Mouse (Mus musculus): ENCODE results near the gene Nfkbia. TPM values are rescaled to one million over a fixed set of nuclear protein-coding genes. Genes with fewer than 3 reads are reported as not detected.
A peak's percentile ranks its signal among the peaks of the same experiment; 100 is the strongest.

Nfkbia gene
- polyA plus RNA-seq, 1 experiment from 2014 or later = 91.8 TPM

- ATAC-seq (ENCODE audit: insufficient number of reproducible peaks, insufficient read depth, low FRiP score, low read depth) = no peak
- Histone ChIP-seq H3K36me3 (ENCODE audit: control insufficient read depth, insufficient read depth, low read length) (no peaks in the 10 kb centered on the region), H3K27me3 (ENCODE audit: control insufficient read depth, insufficient read depth, low read length) (no peaks in the 10 kb centered on the region), H3K9ac (replicated peaks; ENCODE audit: low read depth, low read length) (no peak overlapping the region), H3K27ac (ENCODE audit: low read length) (no peak overlapping the region), H3K4me2 (replicated peaks; ENCODE audit: low read depth, low read length) (no peak overlapping the region), H3K4me1 (ENCODE audit: control insufficient read depth, insufficient read depth, low read length) (no peaks in the 10 kb centered on the region), H3K4me3 (ENCODE audit: low read depth, low read length) (no peak overlapping the region), H3K9me3 (ENCODE audit: control insufficient read depth, low read depth, low read length) (no peaks in the 10 kb centered on the region)
- 81% methylated on average over 17 of the region's 17 CpGs for WGBS
These were observed 15.0 kb upstream of the Nfkbia start for GRCm38 (mm10) chr12:55507332-55507935.

- Histone ChIP-seq H3K4me3 (ENCODE audit: low read depth, low read length) (no peak overlapping the region), H3K36me3 (ENCODE audit: control insufficient read depth, insufficient read depth, low read length) (no peaks in the 10 kb centered on the region), H3K9me3 (ENCODE audit: control insufficient read depth, low read depth, low read length) (no peaks in the 10 kb centered on the region), H3K27me3 (ENCODE audit: control insufficient read depth, insufficient read depth, low read length) (no peaks in the 10 kb centered on the region), H3K9ac (replicated peaks; ENCODE audit: low read depth, low read length) (no peak overlapping the region), H3K27ac (ENCODE audit: low read length) (no peak overlapping the region), H3K4me1 (ENCODE audit: control insufficient read depth, insufficient read depth, low read length) (no peaks in the 10 kb centered on the region), H3K4me2 (replicated peaks; ENCODE audit: low read depth, low read length) (no peak overlapping the region)
- ATAC-seq (ENCODE audit: insufficient number of reproducible peaks, insufficient read depth, low FRiP score, low read depth) = no peak
- whole genome bisulfite sequencing = 0% methylated on average over 6 of the region's 6 CpGs
These were observed 13.5 kb upstream of the Nfkbia start for GRCm38 (mm10) chr12:55506029-55506330.

DNA sequence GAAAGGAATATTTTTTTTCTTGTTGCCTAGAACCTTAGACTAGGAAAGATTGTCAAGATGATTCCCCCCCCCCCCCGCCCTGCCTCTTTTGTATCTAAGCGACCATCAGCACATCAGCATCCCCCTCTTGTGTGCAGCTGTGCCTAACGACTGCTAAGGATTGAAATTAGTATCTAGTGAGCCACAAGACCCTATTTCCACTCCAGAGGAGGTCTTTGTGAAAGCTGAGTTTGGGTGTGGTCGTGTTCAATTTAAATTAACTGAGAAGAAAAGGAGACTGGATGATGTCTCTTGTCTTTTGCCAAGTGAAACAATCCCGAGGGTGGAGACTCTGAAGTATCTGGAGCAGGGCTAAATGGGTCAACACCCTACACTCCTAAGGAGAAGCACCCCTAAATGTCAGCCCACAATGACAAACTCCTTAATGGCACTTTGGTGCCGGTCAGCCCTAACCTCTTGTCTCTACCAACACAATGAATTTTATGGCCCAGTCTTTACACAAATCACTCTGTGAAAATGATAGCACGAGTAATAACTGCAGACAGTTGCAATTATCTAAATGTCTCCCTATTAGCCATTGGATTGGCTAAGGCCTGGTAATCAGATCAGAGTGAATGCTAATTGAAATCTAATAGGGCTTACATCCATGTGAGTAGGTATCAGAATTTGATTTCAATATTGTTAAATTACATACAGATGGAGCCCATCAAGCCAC is 13.0 kb upstream of the Nfkbia start:
- no peak overlapping the region for H3K4me3 ChIP-seq (ENCODE audit: low read depth, low read length)
- H3K36me3 ChIP-seq (ENCODE audit: control insufficient read depth, insufficient read depth, low read length) = no peaks in the 10 kb centered on the region
- 67% methylated on average over 7 of the region's 7 CpGs for WGBS
- H3K27ac ChIP-seq (ENCODE audit: low read length) = no peak overlapping the region
- ATAC-seq (ENCODE audit: insufficient number of reproducible peaks, insufficient read depth, low FRiP score, low read depth) = no peak; the same call in 1 of the 2 replicates
- no peak overlapping the region for H3K4me2 ChIP-seq (replicated peaks; ENCODE audit: low read depth, low read length)
- H3K9me3 ChIP-seq (ENCODE audit: control insufficient read depth, low read depth, low read length) = no peaks in the 10 kb centered on the region
- H3K27me3 ChIP-seq (ENCODE audit: control insufficient read depth, insufficient read depth, low read length) = no peaks in the 10 kb centered on the region
- no peak overlapping the region for H3K9ac ChIP-seq (replicated peaks; ENCODE audit: low read depth, low read length)
- no peaks in the 10 kb centered on the region for H3K4me1 ChIP-seq (ENCODE audit: control insufficient read depth, insufficient read depth, low read length)

GRCm38 (mm10) chr12:55499031-55499430 is 6.6 kb upstream of the Nfkbia start:
- Histone ChIP-seq H3K9me3 (ENCODE audit: control insufficient read depth, low read depth, low read length) (no peaks in the 10 kb centered on the region), H3K4me2 (replicated peaks; ENCODE audit: low read depth, low read length) (peak overlapping the region; percentile 20; the same call in 1 of the 2 replicates), H3K9ac (replicated peaks; ENCODE audit: low read depth, low read length) (no peak overlapping the region), H3K36me3 (ENCODE audit: control insufficient read depth, insufficient read depth, low read length) (no peaks in the 10 kb centered on the region), H3K4me3 (ENCODE audit: low read depth, low read length) (no peak overlapping the region), H3K27me3 (ENCODE audit: control insufficient read depth, insufficient read depth, low read length) (no peaks in the 10 kb centered on the region), H3K27ac (ENCODE audit: low read length) (no peak overlapping the region), H3K4me1 (ENCODE audit: control insufficient read depth, insufficient read depth, low read length) (0 out of 2 replicates have a peak, but pooled peaks cover 4% of the 10 kb centered on the region)
- under 1% methylated on average over 10 of the region's 10 CpGs for WGBS
- ATAC-seq (ENCODE audit: insufficient number of reproducible peaks, insufficient read depth, low FRiP score, low read depth) = peak; percentile 62

DNA sequence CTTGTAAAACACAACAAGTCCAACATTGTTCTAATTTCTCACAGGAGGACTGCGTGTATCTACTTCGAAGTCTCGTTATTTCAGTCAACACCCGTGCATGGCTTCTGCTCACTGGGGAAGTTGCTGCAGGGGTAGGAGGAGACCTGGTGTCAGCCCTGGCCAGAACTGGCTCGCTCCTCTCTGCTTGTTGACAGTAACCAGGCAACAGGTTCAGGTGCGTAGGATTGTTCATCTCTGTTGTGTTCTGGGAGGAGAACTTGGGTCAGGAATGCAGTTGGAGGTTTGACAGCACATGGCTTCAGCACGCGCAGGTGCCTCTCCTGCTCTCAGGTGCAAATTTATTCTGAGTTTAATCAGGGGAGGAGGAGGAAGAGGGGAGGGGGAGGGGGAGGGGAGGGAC is 5.3 kb upstream of the Nfkbia start:
- no peak for ATAC-seq (ENCODE audit: insufficient number of reproducible peaks, insufficient read depth, low FRiP score, low read depth)

DNA sequence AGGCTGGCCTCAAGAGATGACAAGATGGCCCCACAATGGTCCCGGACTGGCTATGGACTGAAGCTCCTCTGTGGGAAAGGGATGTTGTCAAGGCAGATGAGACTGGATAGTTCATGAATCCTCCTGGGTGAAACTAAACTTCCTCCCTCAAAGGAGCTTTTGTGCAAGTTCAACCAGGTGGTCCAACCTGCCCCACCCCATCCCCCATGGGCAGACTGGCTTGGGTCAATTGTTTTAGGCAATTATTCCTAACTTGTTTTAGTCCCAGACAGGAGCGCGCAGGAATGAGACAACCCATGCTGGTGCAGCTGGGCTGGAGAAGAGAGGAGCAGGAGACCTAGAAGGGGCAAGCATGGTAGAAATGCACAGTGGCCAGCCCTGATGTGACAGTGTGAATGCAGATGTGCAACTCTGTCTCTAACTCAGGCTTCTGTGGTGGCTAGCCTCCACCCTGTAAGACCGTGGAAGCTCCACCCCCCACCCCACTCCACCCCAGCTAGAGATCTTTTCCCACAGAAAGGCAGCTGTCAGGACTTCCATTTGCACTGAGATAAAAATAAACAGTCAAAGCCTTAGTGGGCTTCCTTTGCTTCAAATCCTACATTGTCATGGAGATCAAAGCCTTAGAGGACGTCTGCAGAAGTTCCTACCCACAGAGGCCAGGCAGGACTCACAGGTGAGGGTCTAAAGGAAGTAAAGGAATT is 3.6 kb upstream of the Nfkbia start:
- H3K9ac ChIP-seq (replicated peaks; ENCODE audit: low read depth, low read length) = no peak overlapping the region
- H3K4me3 ChIP-seq (ENCODE audit: low read depth, low read length) = no peak overlapping the region
- H3K9me3 ChIP-seq (ENCODE audit: control insufficient read depth, low read depth, low read length) = no peaks in the 10 kb centered on the region
- no peaks in the 10 kb centered on the region for H3K27me3 ChIP-seq (ENCODE audit: control insufficient read depth, insufficient read depth, low read length)
- H3K4me1 ChIP-seq (ENCODE audit: control insufficient read depth, insufficient read depth, low read length) = peaks cover 16% of the 10 kb centered on the region; the same call in 1 of the 2 replicates
- H3K27ac ChIP-seq (ENCODE audit: low read length) = no peak overlapping the region
- H3K36me3 ChIP-seq (ENCODE audit: control insufficient read depth, insufficient read depth, low read length) = 0 out of 2 replicates have a peak, but pooled peaks cover 2% of the 10 kb centered on the region
- H3K4me2 ChIP-seq (replicated peaks; ENCODE audit: low read depth, low read length) = no peak overlapping the region
- ATAC-seq (ENCODE audit: insufficient number of reproducible peaks, insufficient read depth, low FRiP score, low read depth) = no peak
- WGBS = 59% methylated on average over 5 of the region's 5 CpGs

More for the DNA sequence above, 5.3 kb upstream of the Nfkbia start:
- H3K9me3 ChIP-seq (ENCODE audit: control insufficient read depth, low read depth, low read length) = no peaks in the 10 kb centered on the region
- no peaks in the 10 kb centered on the region for H3K36me3 ChIP-seq (ENCODE audit: control insufficient read depth, insufficient read depth, low read length)
- H3K27ac ChIP-seq (ENCODE audit: low read length) = no peak overlapping the region
- no peaks in the 10 kb centered on the region for H3K27me3 ChIP-seq (ENCODE audit: control insufficient read depth, insufficient read depth, low read length)
- H3K4me3 ChIP-seq (ENCODE audit: low read depth, low read length) = no peak overlapping the region
- no peak overlapping the region for H3K4me2 ChIP-seq (replicated peaks; ENCODE audit: low read depth, low read length)
- no peak overlapping the region for H3K9ac ChIP-seq (replicated peaks; ENCODE audit: low read depth, low read length)
- peaks cover 14% of the 10 kb centered on the region; the same call in 1 of the 2 replicates for H3K4me1 ChIP-seq (ENCODE audit: control insufficient read depth, insufficient read depth, low read length)
- 47% methylated on average over 8 of the region's 8 CpGs for WGBS

- Histone ChIP-seq H3K27ac (ENCODE audit: low read length) (0 out of 2 replicates have a peak overlapping the region, but pooled peaks have one; percentile 10), H3K27me3 (ENCODE audit: control insufficient read depth, insufficient read depth, low read length) (no peaks in the 10 kb centered on the region), H3K4me3 (ENCODE audit: low read depth, low read length) (no peak overlapping the region), H3K4me1 (ENCODE audit: control insufficient read depth, insufficient read depth, low read length) (peaks cover 18% of the 10 kb centered on the region; the same call in 1 of the 2 replicates), H3K4me2 (replicated peaks; ENCODE audit: low read depth, low read length) (no peak overlapping the region), H3K9ac (replicated peaks; ENCODE audit: low read depth, low read length) (no peak overlapping the region), H3K9me3 (ENCODE audit: control insufficient read depth, low read depth, low read length) (no peaks in the 10 kb centered on the region), H3K36me3 (ENCODE audit: control insufficient read depth, insufficient read depth, low read length) (peaks cover 7% of the 10 kb centered on the region)
- 25% methylated on average over 9 of the region's 9 CpGs for WGBS
- peak; percentile 38 for ATAC-seq (ENCODE audit: insufficient number of reproducible peaks, insufficient read depth, low FRiP score, low read depth)
These were observed 2.9 kb upstream of the Nfkbia start for GRCm38 (mm10) chr12:55495114-55495901.

DNA sequence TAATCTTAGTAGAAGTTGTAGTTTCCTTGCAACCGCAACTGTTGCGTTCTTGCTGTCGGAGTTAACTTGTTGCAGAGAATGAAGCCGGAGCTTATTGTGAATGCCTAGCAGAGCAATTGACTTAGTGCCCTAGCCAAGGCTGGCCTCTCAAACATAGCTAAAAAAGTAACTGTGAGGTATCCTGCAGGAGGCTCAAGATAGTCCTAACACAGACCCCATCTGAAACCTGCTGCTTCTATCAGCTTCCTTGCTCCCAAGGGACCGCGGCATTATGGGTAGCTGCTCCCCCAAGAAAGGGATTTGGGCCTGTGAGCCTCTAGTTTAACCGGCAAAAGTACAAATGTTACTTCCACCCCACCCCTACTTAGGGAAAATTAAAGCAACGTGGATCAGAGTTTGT is 934 bp upstream of the Nfkbia start:
- Histone ChIP-seq H3K36me3 (ENCODE audit: control insufficient read depth, insufficient read depth, low read length) (peaks cover 25% of the 10 kb centered on the region), H3K27me3 (ENCODE audit: control insufficient read depth, insufficient read depth, low read length) (no peaks in the 10 kb centered on the region), H3K9me3 (ENCODE audit: control insufficient read depth, low read depth, low read length) (no peaks in the 10 kb centered on the region), H3K27ac (ENCODE audit: low read length) (peak overlapping the region; percentile 100; the same call in 1 of the 2 replicates), H3K4me2 (replicated peaks; ENCODE audit: low read depth, low read length) (peak overlapping the region; percentile 74), H3K4me3 (ENCODE audit: low read depth, low read length) (peak overlapping the region; percentile 81; the same call in 1 of the 2 replicates), H3K4me1 (ENCODE audit: control insufficient read depth, insufficient read depth, low read length) (peaks cover 21% of the 10 kb centered on the region; the same call in 1 of the 2 replicates), H3K9ac (replicated peaks; ENCODE audit: low read depth, low read length) (no peak overlapping the region; the same call in 1 of the 2 replicates)
- ATAC-seq (ENCODE audit: insufficient number of reproducible peaks, insufficient read depth, low FRiP score, low read depth) = no peak
- WGBS = 39% methylated on average over 8 of the region's 8 CpGs

Data from stomach, embryonic 14.5 days (tissue).